Mouse (Mus musculus) heart, embryonic 16.5 days (tissue): ENCODE data around the gene Cldnd2. TPM values are rescaled to one million over a fixed set of nuclear protein-coding genes. Genes with fewer than 3 reads are reported as not detected.

Source experiments
- microRNA-seq: library from miRNA; unstranded; fragments of <30 nt; microRNA quantifications from one replicate; pipeline ENCODE4, GENCODE M21; 2017
- polyA plus RNA-seq: library from polyadenylated mRNA; unstranded; fragments of >200 nt; fragmentation: Nextera tagmentation; extraction: Ambion mirVana; gene quantifications from 2 replicates; pipeline ENCODE4 v1.2.1, GENCODE M21; 2015

The Cldnd2 gene
- polyA plus RNA-seq, 1 experiment from 2014 or later, result not detected

Small RNAs within 50 kb of the gene (microRNA-seq; reads per million reads assigned to microRNA genes)
- 1.6 reads per million for gene Mir7051

Other genes with a start within 250 kb of the Cldnd2 start
- 10.6 and 12.2 TPM in 2 replicates for gene Zfp715, start 127.5 kb upstream of the Cldnd2 start, polyA plus RNA-seq
- 0.24 and 0.28 TPM in 2 replicates for gene Siglecf, start 89.4 kb upstream of the Cldnd2 start, polyA plus RNA-seq
- 0.17 TPM in 2 replicates for gene Siglecg, start 32.6 kb upstream of the Cldnd2 start, polyA plus RNA-seq
- gene Lim2, start 13.1 kb upstream of the Cldnd2 start, polyA plus RNA-seq, result not detected in 2 replicates
- gene Nkg7, start 3.7 kb upstream of the Cldnd2 start, polyA plus RNA-seq, result 11.6 and 20.9 TPM in 2 replicates
- gene Etfb, start 3.3 kb downstream of the Cldnd2 start, polyA plus RNA-seq, result 803 and 831 TPM in 2 replicates
- gene Gm45233, start 3.3 kb downstream of the Cldnd2 start, polyA plus RNA-seq, result 0.18 and 0.97 TPM in 2 replicates
- gene Vsig10l, start 22.4 kb downstream of the Cldnd2 start, polyA plus RNA-seq, result 3.4 and 4.2 TPM in 2 replicates
- gene Iglon5, start 49.3 kb downstream of the Cldnd2 start, polyA plus RNA-seq, result 0.06 TPM in 1 of 2 replicates, not detected in the other
- not detected in 2 replicates for gene 4931406B18Rik, start 65.2 kb downstream of the Cldnd2 start, polyA plus RNA-seq
- gene Cd33, start 103.6 kb downstream of the Cldnd2 start, polyA plus RNA-seq, result 0.51 and 0.85 TPM in 2 replicates
- 1.3 and 2.0 TPM in 2 replicates for gene Zfp658, start 121.5 kb downstream of the Cldnd2 start, polyA plus RNA-seq
- 7.4 TPM in 2 replicates for gene Zfp719, start 138.8 kb downstream of the Cldnd2 start, polyA plus RNA-seq
- gene Zfp819, start 166.4 kb downstream of the Cldnd2 start, polyA plus RNA-seq, result not detected in 2 replicates
- gene Ceacam18, start 193.9 kb downstream of the Cldnd2 start, polyA plus RNA-seq, result 0.09 TPM in 1 of 2 replicates, not detected in the other
- 0.62 and 0.71 TPM in 2 replicates for gene Siglece, start 219.4 kb downstream of the Cldnd2 start, polyA plus RNA-seq
- 7.2 and 7.6 TPM in 2 replicates for gene Ctu1, start 231.2 kb downstream of the Cldnd2 start, polyA plus RNA-seq
- not detected in 2 replicates for gene Klk14, start 249.6 kb downstream of the Cldnd2 start, polyA plus RNA-seq